Mouse (Mus musculus) hindbrain, embryonic 11.5 days (tissue): ENCODE data around the gene Olfr804. TPM values are rescaled to one million over a fixed set of nuclear protein-coding genes. Genes with fewer than 3 reads are reported as not detected.

Experiments used
- ATAC-seq: fragments of 200-750 bp; cut with Nextera tagmentation; 2 replicates; pipeline ENCODE4 v1.8.0; 2017; ENCODE audit warnings: mild to moderate bottlenecking, moderate TSS enrichment, moderate library complexity; ENCODE audit not compliant: low FRiP score
- DNase-seq: peaks from one replicate; pipeline ENCODE4 v3.0.0-alpha.2; 2015; ENCODE audit warnings: low spot score
- H3K27ac ChIP-seq: fragments of 300-500 bp; sonication (generic); 2 replicates; pipeline ENCODE4 v1.5.1; 2014; ENCODE audit warnings: mild to moderate bottlenecking, low read depth, low read length
- H3K27me3 ChIP-seq: fragments of 300-500 bp; sonication (generic); 2 replicates; pipeline ENCODE4 v1.6.1; 2014; ENCODE audit warnings: mild to moderate bottlenecking, low read length, moderate library complexity, mixed read lengths; ENCODE audit not compliant: control insufficient read depth, insufficient read depth
- H3K36me3 ChIP-seq: fragments of 300-500 bp; sonication (generic); 2 replicates; pipeline ENCODE4 v1.6.1; 2014; ENCODE audit warnings: mild to moderate bottlenecking, low read length, moderate library complexity, mixed read lengths; ENCODE audit not compliant: control insufficient read depth, insufficient read depth
- H3K4me1 ChIP-seq: fragments of 300-500 bp; sonication (generic); replicated peaks from 2 replicates; pipeline ENCODE4 v1.6.1; 2014; ENCODE audit warnings: low read length, mixed read lengths; ENCODE audit not compliant: control insufficient read depth, insufficient read depth
- H3K4me2 ChIP-seq: fragments of 300-500 bp; sonication (generic); replicated peaks from 2 replicates; pipeline ENCODE4 v1.6.1; 2014; ENCODE audit warnings: mild to moderate bottlenecking, low read depth, low read length
- H3K4me3 ChIP-seq: fragments of 300-500 bp; sonication (generic); 2 replicates; pipeline ENCODE4 v1.5.1; 2014; ENCODE audit warnings: low read depth, low read length
- H3K9ac ChIP-seq: fragments of 300-500 bp; sonication (generic); 2 replicates; pipeline ENCODE4 v1.6.1; 2014; ENCODE audit warnings: low read depth, low read length
- H3K9me3 ChIP-seq: fragments of 300-500 bp; sonication (generic); 2 replicates; pipeline ENCODE4 v1.6.1; 2016; ENCODE audit warnings: low read length; ENCODE audit not compliant: control insufficient read depth
- WGBS: fragments of 180-500 bp; shearing (Covaris S2); extraction: QIAGEN DNeasy Blood & Tissue Kit; methylation state at CpG from one replicate; pipeline ENCODE4 v1.1.7; 2014; 5-methylcytosine and 5-hydroxymethylcytosine counted together
- polyA plus RNA-seq: library from polyadenylated mRNA; unstranded; fragments of >200 nt; fragmentation: Nextera tagmentation; extraction: Ambion mirVana; gene quantifications from 2 replicates; pipeline ENCODE4 v1.2.1, GENCODE M21; 2014

Olfr804 gene
- not detected in 2 replicates for polyA plus RNA-seq

DNA sequence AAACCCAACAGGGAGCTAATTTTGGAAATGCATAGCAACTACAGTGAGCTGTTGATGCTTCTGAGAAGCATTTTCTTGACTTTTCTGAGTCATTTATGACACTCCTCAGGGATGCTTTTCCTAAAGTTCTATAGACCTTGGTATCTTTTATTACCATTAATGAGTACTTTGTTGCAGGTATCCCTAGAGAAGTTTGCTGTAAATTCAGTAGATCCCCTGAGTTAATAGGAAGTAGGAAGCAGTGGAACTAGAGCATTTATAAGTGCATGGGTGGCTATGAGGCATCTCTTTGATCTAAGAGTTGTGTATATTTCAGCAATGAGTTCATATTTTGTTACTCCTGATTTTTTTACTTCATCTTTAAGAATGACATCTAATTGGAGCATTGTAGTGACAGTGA lies at the start of gene Olfr804:
Olfr804 (plus strand) TSS at position 301 of the 400 bp plus-strand sequence.
- no peaks in the 10 kb centered on the region for H3K4me1 ChIP-seq

GRCm38 (mm10) chr10:129657394-129657793 lies 45.6 kb upstream of the Olfr804 start, which contains the start of gene Olfr800:
Gene Olfr800, plus strand, starts transcription at chr10:129657694.
- DNase-seq (no peak), ATAC-seq (no peak)
- Histone ChIP-seq H3K4me1 (no peaks in the 10 kb centered on the region), H3K9me3 (no peaks in the 10 kb centered on the region), H3K9ac (no peak within 1 kb of the TSS), H3K4me2 (no peak within 1 kb of the TSS), H3K4me3 (no peak within 1 kb of the TSS), H3K36me3 (no peaks in the 10 kb centered on the region), H3K27ac (no peak within 1 kb of the TSS), H3K27me3 (no peaks in the 10 kb centered on the region)

More for the DNA sequence above, at the start of gene Olfr804:
- no peaks in the 10 kb centered on the region for H3K9me3 ChIP-seq
- no peak within 1 kb of the TSS for H3K4me3 ChIP-seq
- H3K9ac ChIP-seq: no peak within 1 kb of the TSS
- H3K4me2 ChIP-seq: no peak within 1 kb of the TSS
- ATAC-seq: no peak
- no peaks in the 10 kb centered on the region for H3K36me3 ChIP-seq
- no peaks in the 10 kb centered on the region for H3K27me3 ChIP-seq
- DNase-seq: no peak
- H3K27ac ChIP-seq: no peak within 1 kb of the TSS

- Histone ChIP-seq H3K9ac (no peak within 1 kb of the TSS), H3K4me1 (no peaks in the 10 kb centered on the region), H3K4me3 (no peak within 1 kb of the TSS), H3K27ac (no peak within 1 kb of the TSS), H3K36me3 (no peaks in the 10 kb centered on the region), H3K27me3 (no peaks in the 10 kb centered on the region), H3K9me3 (no peaks in the 10 kb centered on the region), H3K4me2 (no peak within 1 kb of the TSS)
- WGBS: 84% methylated on average over 1 of the region's 1 CpGs
- no peak for ATAC-seq
- DNase-seq: no peak
Observed at GRCm38 (mm10) chr10:129673765-129674164, 29.2 kb upstream of the Olfr804 start, which contains the start of gene Olfr801. Gene Olfr801, minus strand, starts transcription at chr10:129673865.

DNA sequence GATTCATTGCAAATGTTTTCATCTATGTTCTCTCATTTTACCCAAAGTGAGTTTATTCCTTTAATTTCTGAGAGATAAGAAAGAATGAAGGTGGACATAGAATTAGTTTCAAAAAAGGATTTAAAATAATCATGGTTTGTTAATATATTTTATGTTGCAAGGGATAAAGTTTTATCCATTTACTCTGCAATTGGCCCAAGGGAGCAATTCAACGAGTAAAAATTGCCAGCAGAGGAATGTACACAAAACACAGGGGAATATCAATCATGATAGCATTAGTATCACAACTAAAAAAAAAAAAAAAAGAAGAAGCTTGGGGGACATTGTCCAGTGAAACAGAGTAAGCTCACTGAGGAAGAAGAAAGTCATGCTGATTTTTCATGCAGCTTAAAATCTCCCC lies 14.9 kb upstream of the Olfr804 start, which contains the start of gene Olfr802:
Olfr802 (minus strand) TSS at position 101 of the 400 bp plus-strand sequence.
- 68% methylated on average over 1 of the region's 1 CpGs for WGBS
- Histone ChIP-seq H3K4me3 (no peak within 1 kb of the TSS), H3K36me3 (no peaks in the 10 kb centered on the region), H3K27ac (no peak within 1 kb of the TSS), H3K4me1 (no peaks in the 10 kb centered on the region), H3K9ac (no peak within 1 kb of the TSS), H3K27me3 (no peaks in the 10 kb centered on the region), H3K4me2 (no peak within 1 kb of the TSS), H3K9me3 (no peaks in the 10 kb centered on the region)
- ATAC-seq (no peak), DNase-seq (no peak)

DNA sequence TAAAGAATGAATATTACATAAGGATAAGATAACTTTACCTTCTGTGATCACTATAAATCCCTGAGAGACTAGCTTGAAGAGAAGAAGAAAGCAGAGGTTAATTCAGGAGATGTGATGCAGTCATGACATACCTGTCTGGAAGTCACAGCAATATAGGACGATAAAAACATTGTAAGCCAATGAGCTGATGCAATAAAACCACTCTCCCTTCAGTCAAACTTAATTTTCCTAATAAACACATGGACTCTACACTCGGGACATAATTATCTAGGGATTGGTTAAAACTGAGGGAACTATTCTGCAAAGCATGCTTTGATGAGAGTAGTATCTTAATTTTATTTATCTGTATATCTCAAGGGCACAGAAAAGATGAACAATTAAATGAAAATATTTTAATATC lies 8.8 kb upstream of the Olfr804 start, which contains the start of gene Olfr803:
Olfr803 (minus strand) TSS at position 101 of the 400 bp plus-strand sequence.
- ATAC-seq (no peak), DNase-seq (no peak)
- Histone ChIP-seq H3K27ac (no peak within 1 kb of the TSS), H3K4me2 (no peak within 1 kb of the TSS), H3K27me3 (no peaks in the 10 kb centered on the region), H3K9me3 (no peaks in the 10 kb centered on the region), H3K4me3 (no peak within 1 kb of the TSS), H3K36me3 (no peaks in the 10 kb centered on the region), H3K4me1 (no peaks in the 10 kb centered on the region), H3K9ac (no peak within 1 kb of the TSS)
- 81% methylated on average over 2 of the region's 2 CpGs for WGBS

- Histone ChIP-seq H3K27me3 (no peaks in the 10 kb centered on the region), H3K27ac (no peak within 1 kb of the TSS), H3K4me2 (no peak within 1 kb of the TSS), H3K9me3 (no peaks in the 10 kb centered on the region), H3K36me3 (no peaks in the 10 kb centered on the region), H3K4me1 (no peaks in the 10 kb centered on the region), H3K9ac (no peak within 1 kb of the TSS), H3K4me3 (no peak within 1 kb of the TSS)
- DNase-seq: no peak
- WGBS: 98% methylated on average over 2 of the region's 2 CpGs
- ATAC-seq: no peak
Observed at GRCm38 (mm10) chr10:129729275-129729674, 26.3 kb downstream of the Olfr804 start, which contains the start of gene Olfr805. Gene Olfr805, minus strand, starts transcription at chr10:129729375.

GRCm38 (mm10) chr10:129741821-129742220 lies 38.8 kb downstream of the Olfr804 start, which contains the start of gene Olfr806:
Gene Olfr806, minus strand, starts transcription at chr10:129741921.
- Histone ChIP-seq H3K4me2 (no peak within 1 kb of the TSS), H3K27ac (no peak within 1 kb of the TSS), H3K9me3 (no peaks in the 10 kb centered on the region), H3K36me3 (no peaks in the 10 kb centered on the region), H3K9ac (no peak within 1 kb of the TSS), H3K4me3 (no peak within 1 kb of the TSS), H3K4me1 (no peaks in the 10 kb centered on the region), H3K27me3 (no peaks in the 10 kb centered on the region)
- ATAC-seq: no peak
- no peak for DNase-seq

- WGBS: 89% methylated on average over 1 of the region's 1 CpGs
- no peaks in the 10 kb centered on the region for H3K9me3 ChIP-seq
- H3K4me1 ChIP-seq: no peaks in the 10 kb centered on the region
- H3K9ac ChIP-seq: no peak within 1 kb of the TSS
- H3K4me3 ChIP-seq: no peak within 1 kb of the TSS
- H3K4me2 ChIP-seq: no peak within 1 kb of the TSS
- ATAC-seq: no peak
- no peak for DNase-seq
- H3K27ac ChIP-seq: no peak within 1 kb of the TSS
- no peaks in the 10 kb centered on the region for H3K27me3 ChIP-seq
- H3K36me3 ChIP-seq: no peaks in the 10 kb centered on the region
Observed at GRCm38 (mm10) chr10:129757693-129758092, 54.7 kb downstream of the Olfr804 start, which contains the start of gene Olfr807. Gene Olfr807, minus strand, starts transcription at chr10:129757793.
